Mouse (Mus musculus) intestine, embryonic 15.5 days (tissue): ENCODE data around the gene Trim25. TPM values are rescaled to one million over a fixed set of nuclear protein-coding genes. Genes with fewer than 3 reads are reported as not detected.
"Not testable (repeated sequence)": the region's sequence is repeated elsewhere in the genome, so short reads cannot be mapped to it uniquely, and the experiment has no call there.

Source experiments
- ATAC-seq: fragments of 200-750 bp; cut with Nextera tagmentation; 2 replicates; pipeline ENCODE4 v1.8.0; 2017; ENCODE audit warnings: moderate TSS enrichment, moderate library complexity
- H3K27ac ChIP-seq: fragments of 300-500 bp; sonication (generic); 2 replicates; pipeline ENCODE4 v1.5.1; 2015; ENCODE audit warnings: mild to moderate bottlenecking, inconsistent platforms
- H3K27me3 ChIP-seq: fragments of 300-500 bp; sonication (generic); replicated peaks from 2 replicates; pipeline ENCODE4 v1.6.1; 2015; ENCODE audit warnings: inconsistent platforms
- H3K36me3 ChIP-seq: fragments of 300-500 bp; sonication (generic); 2 replicates; pipeline ENCODE4 v1.6.1; 2015; ENCODE audit warnings: inconsistent platforms
- H3K4me1 ChIP-seq: fragments of 300-500 bp; sonication (generic); replicated peaks from 2 replicates; pipeline ENCODE4 v1.6.1; 2015; ENCODE audit warnings: inconsistent platforms
- H3K4me2 ChIP-seq: fragments of 300-500 bp; sonication (generic); replicated peaks from 2 replicates; pipeline ENCODE4 v1.6.1; 2015; ENCODE audit warnings: mild to moderate bottlenecking, inconsistent platforms
- H3K4me3 ChIP-seq: fragments of 300-500 bp; sonication (generic); replicated peaks from 2 replicates; pipeline ENCODE4 v1.5.1; 2015; ENCODE audit warnings: inconsistent platforms
- H3K9ac ChIP-seq: fragments of 300-500 bp; sonication (generic); 2 replicates; pipeline ENCODE4 v1.6.1; 2015; ENCODE audit warnings: inconsistent platforms
- H3K9me3 ChIP-seq: fragments of 300-500 bp; sonication (generic); 2 replicates; pipeline ENCODE4 v1.6.1; 2016; ENCODE audit warnings: inconsistent platforms
- WGBS: fragments of 180-500 bp; shearing (Covaris S2); methylation state at CpG from one replicate; pipeline ENCODE4 v1.1.7; 2015; 5-methylcytosine and 5-hydroxymethylcytosine counted together
- polyA plus RNA-seq: library from polyadenylated mRNA; unstranded; fragments of >200 nt; fragmentation: Nextera tagmentation; extraction: Ambion mirVana; gene quantifications from 2 replicates; pipeline ENCODE4 v1.2.1, GENCODE M21; 2015

Trim25 gene
- polyA plus RNA-seq, 1 experiment from 2014 or later = 29.0 TPM

- not testable (repeated sequence) for H3K36me3 ChIP-seq, H3K27me3 ChIP-seq, H3K27ac ChIP-seq, ATAC-seq, H3K4me3 ChIP-seq, H3K9me3 ChIP-seq, H3K9ac ChIP-seq, H3K4me2 ChIP-seq
- WGBS = 88% methylated on average over 5 of the region's 5 CpGs
- peaks cover 15% of the 10 kb centered on the region for H3K4me1 ChIP-seq
These were observed 1.8 kb upstream of the Trim25 start for GRCm38 (mm10) chr11:88997343-88997742.

DNA sequence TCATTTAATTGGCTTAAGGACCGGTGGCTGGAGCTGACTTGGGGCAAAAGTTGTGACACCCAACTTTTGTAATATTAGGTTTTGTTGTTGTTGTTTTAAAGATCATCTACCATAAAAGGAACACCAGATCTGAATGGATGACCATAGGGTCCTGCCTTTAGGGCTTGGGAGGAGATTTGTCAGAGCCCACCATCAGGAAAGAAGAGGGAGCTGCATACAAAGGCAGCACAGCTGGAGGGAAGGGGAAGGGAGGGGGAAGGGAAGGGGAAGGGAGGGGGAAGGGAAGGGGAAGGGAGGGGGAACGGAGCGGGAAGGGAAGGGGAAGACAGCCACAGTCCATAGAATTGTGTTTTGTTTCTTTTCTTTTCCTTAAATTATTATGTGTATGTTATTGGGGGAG lies 770 bp upstream of the Trim25 start:
- no peaks in the 10 kb centered on the region for H3K36me3 ChIP-seq
- no peak for ATAC-seq
- no peaks in the 10 kb centered on the region for H3K9me3 ChIP-seq
- no peak overlapping the region for H3K9ac ChIP-seq
- H3K27ac ChIP-seq = no peak overlapping the region
- H3K4me2 ChIP-seq = no peak overlapping the region
- no peak overlapping the region for H3K4me3 ChIP-seq
- peaks cover 22% of the 10 kb centered on the region for H3K4me1 ChIP-seq
- H3K27me3 ChIP-seq = no peaks in the 10 kb centered on the region
- 63% methylated on average over 1 of the region's 3 CpGs for WGBS

GRCm38 (mm10) chr11:88999723-89000526 lies 749 bp downstream of the Trim25 start:
- no peaks in the 10 kb centered on the region for H3K27me3 ChIP-seq
- WGBS = 18% methylated on average over 33 of the region's 33 CpGs
- H3K36me3 ChIP-seq = no peaks in the 10 kb centered on the region
- peak; percentile 39 for ATAC-seq
- H3K9me3 ChIP-seq = no peaks in the 10 kb centered on the region
- peak overlapping the region; percentile 66 for H3K4me3 ChIP-seq
- H3K27ac ChIP-seq = peak overlapping the region; percentile 76
- H3K4me1 ChIP-seq = peaks cover 22% of the 10 kb centered on the region
- H3K9ac ChIP-seq = peak overlapping the region; percentile 78
- peak overlapping the region; percentile 76 for H3K4me2 ChIP-seq

- peak overlapping the region; percentile 76 for H3K4me2 ChIP-seq
- no peaks in the 10 kb centered on the region for H3K27me3 ChIP-seq
- ATAC-seq = no peak
- peak overlapping the region; percentile 78 for H3K9ac ChIP-seq
- peak overlapping the region; percentile 76; the same call in 1 of the 2 replicates for H3K27ac ChIP-seq
- peaks cover 22% of the 10 kb centered on the region for H3K4me1 ChIP-seq
- peak overlapping the region; percentile 66 for H3K4me3 ChIP-seq
- H3K9me3 ChIP-seq = no peaks in the 10 kb centered on the region
- H3K36me3 ChIP-seq = no peaks in the 10 kb centered on the region
These were observed 1.3 kb downstream of the Trim25 start for GRCm38 (mm10) chr11:89000527-89000819.

DNA sequence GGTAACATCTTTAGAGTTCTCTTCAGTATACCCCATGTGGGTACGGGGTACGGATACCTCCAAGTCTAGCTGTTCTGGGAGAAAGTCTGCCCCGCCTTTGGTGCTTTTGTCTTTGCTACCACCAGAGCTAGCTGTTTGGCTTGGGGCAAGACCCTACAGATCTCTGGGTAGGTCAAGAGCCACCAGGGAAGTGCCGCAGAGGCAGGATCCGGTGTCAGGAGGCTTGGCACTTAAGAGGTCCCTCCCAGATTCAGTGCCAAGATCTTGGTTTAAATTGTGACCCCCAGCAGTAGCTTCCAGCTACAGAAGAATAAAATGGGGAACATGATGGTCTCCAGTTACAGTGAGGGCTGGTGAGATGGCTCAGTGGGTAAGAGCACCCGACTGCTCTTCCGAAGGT lies 2.4 kb downstream of the Trim25 start:
- Histone ChIP-seq H3K4me2 (peak overlapping the region; percentile 76), H3K9me3 (no peaks in the 10 kb centered on the region), H3K4me3 (peak overlapping the region; percentile 7; the same call in 1 of the 2 replicates), H3K9ac (no peak overlapping the region), H3K27me3 (no peaks in the 10 kb centered on the region), H3K4me1 (peaks cover 14% of the 10 kb centered on the region), H3K27ac (no peak overlapping the region), H3K36me3 (0 out of 2 replicates have a peak, but pooled peaks cover 2% of the 10 kb centered on the region)
- WGBS = 93% methylated on average over 7 of the region's 7 CpGs
- no peak for ATAC-seq

- 77% methylated on average over 5 of the region's 5 CpGs for WGBS
- Histone ChIP-seq H3K9ac (no peak overlapping the region), H3K4me3 (no peak overlapping the region), H3K27ac (no peak overlapping the region), H3K4me1 (peaks cover 14% of the 10 kb centered on the region), H3K4me2 (peak overlapping the region; percentile 44; the same call in 1 of the 2 replicates), H3K9me3 (no peaks in the 10 kb centered on the region), H3K27me3 (no peaks in the 10 kb centered on the region), H3K36me3 (0 out of 2 replicates have a peak, but pooled peaks cover 3% of the 10 kb centered on the region)
- ATAC-seq = no peak
These were observed 2.9 kb downstream of the Trim25 start for GRCm38 (mm10) chr11:89002068-89002467.

DNA sequence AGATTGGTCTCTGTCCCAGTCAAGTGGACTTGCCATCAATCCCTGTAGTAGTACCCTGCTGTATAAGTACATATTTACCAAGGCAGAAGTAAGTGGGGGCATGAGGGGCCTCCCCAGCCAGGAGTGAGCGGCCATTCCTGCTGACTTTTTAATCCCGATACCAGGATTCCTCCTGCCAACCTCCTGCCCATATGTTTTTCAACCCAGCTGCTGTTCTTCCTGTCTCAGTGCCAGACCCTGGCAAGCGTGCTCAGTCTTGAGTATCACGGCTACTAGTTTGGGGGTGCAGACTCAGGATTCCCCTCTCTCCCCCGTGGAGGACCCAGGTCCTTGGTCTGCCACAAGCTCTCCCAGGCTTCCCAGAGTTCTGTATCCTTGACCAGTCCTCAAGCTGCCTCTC lies 3.4 kb downstream of the Trim25 start:
- Histone ChIP-seq H3K27ac (no peak overlapping the region), H3K27me3 (no peaks in the 10 kb centered on the region), H3K4me2 (peak overlapping the region; percentile 44), H3K4me3 (peak overlapping the region; percentile 12; the same call in 1 of the 2 replicates), H3K9ac (no peak overlapping the region), H3K4me1 (peaks cover 14% of the 10 kb centered on the region), H3K9me3 (no peaks in the 10 kb centered on the region), H3K36me3 (0 out of 2 replicates have a peak, but pooled peaks cover 7% of the 10 kb centered on the region)
- no peak for ATAC-seq
- 71% methylated on average over 5 of the region's 5 CpGs for WGBS

- WGBS = 34% methylated on average over 6 of the region's 6 CpGs
- Histone ChIP-seq H3K4me2 (peak overlapping the region; percentile 44), H3K9ac (no peak overlapping the region), H3K27me3 (no peaks in the 10 kb centered on the region), H3K9me3 (no peaks in the 10 kb centered on the region), H3K36me3 (0 out of 2 replicates have a peak, but pooled peaks cover 7% of the 10 kb centered on the region), H3K27ac (no peak overlapping the region), H3K4me3 (peak overlapping the region; percentile 12; the same call in 1 of the 2 replicates), H3K4me1 (peaks cover 14% of the 10 kb centered on the region)
- ATAC-seq = no peak
These were observed 3.9 kb downstream of the Trim25 start for GRCm38 (mm10) chr11:89003078-89003477.

DNA sequence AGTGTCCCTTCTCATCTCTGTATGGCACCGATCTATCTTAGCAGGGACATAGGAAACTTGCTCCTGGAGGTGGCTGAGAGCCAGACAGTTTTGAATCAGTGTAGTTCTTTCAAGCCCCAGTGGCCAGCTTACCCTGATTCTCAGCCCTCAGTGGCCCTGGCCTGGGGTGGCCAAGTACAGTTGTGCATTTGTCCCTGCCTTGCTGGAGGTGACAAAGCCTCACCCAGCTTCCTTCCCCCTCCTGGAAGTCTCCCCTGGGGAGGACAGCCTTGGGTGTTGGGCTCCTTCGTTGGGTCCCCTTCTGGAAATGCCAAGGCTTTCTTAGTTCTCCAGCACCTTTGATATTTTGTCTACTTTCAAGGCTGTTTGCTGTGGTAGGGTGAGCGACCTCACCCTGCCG lies 4.5 kb downstream of the Trim25 start:
- no peak for ATAC-seq
- no peak overlapping the region for H3K9ac ChIP-seq
- 0 out of 2 replicates have a peak, but pooled peaks cover 7% of the 10 kb centered on the region for H3K36me3 ChIP-seq
- no peaks in the 10 kb centered on the region for H3K9me3 ChIP-seq
- WGBS = 71% methylated on average over 4 of the region's 4 CpGs
- peaks cover 14% of the 10 kb centered on the region for H3K4me1 ChIP-seq
- no peak overlapping the region for H3K4me3 ChIP-seq
- H3K27ac ChIP-seq = no peak overlapping the region
- peak overlapping the region; percentile 44; the same call in 1 of the 2 replicates for H3K4me2 ChIP-seq
- H3K27me3 ChIP-seq = no peaks in the 10 kb centered on the region

- no peak for ATAC-seq
- H3K4me3 ChIP-seq = no peak overlapping the region
- H3K4me2 ChIP-seq = no peak overlapping the region
- no peaks in the 10 kb centered on the region for H3K9me3 ChIP-seq
- no peak overlapping the region for H3K27ac ChIP-seq
- no peaks in the 10 kb centered on the region for H3K27me3 ChIP-seq
- WGBS = 71% methylated on average over 5 of the region's 5 CpGs
- no peak overlapping the region for H3K9ac ChIP-seq
- H3K36me3 ChIP-seq = 0 out of 2 replicates have a peak, but pooled peaks cover 7% of the 10 kb centered on the region
- peaks cover 14% of the 10 kb centered on the region for H3K4me1 ChIP-seq
These were observed 6.3 kb downstream of the Trim25 start for GRCm38 (mm10) chr11:89005473-89005872.

DNA sequence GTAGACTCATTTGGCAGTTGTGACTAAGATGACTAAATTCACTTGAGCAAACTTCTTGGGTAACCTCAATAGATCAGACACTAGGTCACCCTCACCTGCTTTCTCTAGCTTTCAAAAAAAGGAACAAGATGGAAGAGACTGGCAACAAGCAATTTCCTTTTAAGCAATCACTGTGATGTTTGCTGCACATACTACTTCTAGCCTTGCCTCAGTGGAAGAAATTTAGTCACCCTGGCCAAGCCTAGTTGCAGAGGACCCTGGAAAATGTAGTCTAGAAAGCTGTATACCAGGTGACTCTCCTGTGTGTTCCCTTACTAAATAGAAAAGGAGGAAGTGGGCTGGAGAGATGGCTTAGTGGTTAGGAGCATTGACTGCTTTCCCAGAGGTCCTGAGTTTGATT lies 7.2 kb downstream of the Trim25 start:
- H3K36me3 ChIP-seq = peaks cover 13% of the 10 kb centered on the region
- no peak overlapping the region for H3K4me3 ChIP-seq
- H3K9me3 ChIP-seq = no peaks in the 10 kb centered on the region
- no peak overlapping the region for H3K4me2 ChIP-seq
- ATAC-seq = no peak
- no peak overlapping the region for H3K9ac ChIP-seq
- peaks cover 13% of the 10 kb centered on the region for H3K4me1 ChIP-seq
- no peaks in the 10 kb centered on the region for H3K27me3 ChIP-seq
- no peak overlapping the region for H3K27ac ChIP-seq

DNA sequence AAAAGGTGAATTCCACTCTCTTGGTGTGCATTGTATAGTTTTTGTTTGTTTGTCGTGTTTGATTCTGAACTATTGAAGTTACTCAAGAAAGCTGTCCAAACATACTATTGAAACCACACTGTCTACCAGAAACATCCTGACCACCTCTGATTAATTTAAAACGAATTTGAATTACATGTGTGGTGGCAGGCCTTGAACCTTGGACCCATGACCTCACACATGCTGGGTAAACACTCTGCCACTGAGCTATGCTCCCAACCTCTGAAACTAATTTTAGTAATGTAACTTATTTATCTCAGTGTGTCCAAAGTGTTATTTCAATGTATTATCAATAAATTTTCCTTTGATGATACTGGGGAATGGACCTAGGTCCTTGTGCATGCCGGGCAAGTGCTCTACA lies 8.4 kb downstream of the Trim25 start:
- Histone ChIP-seq H3K27ac (no peak overlapping the region), H3K36me3 (peaks cover 22% of the 10 kb centered on the region), H3K27me3 (no peaks in the 10 kb centered on the region), H3K4me1 (peaks cover 5% of the 10 kb centered on the region), H3K9me3 (no peaks in the 10 kb centered on the region), H3K4me3 (no peak overlapping the region), H3K9ac (no peak overlapping the region), H3K4me2 (no peak overlapping the region)
- 77% methylated on average over 3 of the region's 3 CpGs for WGBS
- no peak for ATAC-seq

DNA sequence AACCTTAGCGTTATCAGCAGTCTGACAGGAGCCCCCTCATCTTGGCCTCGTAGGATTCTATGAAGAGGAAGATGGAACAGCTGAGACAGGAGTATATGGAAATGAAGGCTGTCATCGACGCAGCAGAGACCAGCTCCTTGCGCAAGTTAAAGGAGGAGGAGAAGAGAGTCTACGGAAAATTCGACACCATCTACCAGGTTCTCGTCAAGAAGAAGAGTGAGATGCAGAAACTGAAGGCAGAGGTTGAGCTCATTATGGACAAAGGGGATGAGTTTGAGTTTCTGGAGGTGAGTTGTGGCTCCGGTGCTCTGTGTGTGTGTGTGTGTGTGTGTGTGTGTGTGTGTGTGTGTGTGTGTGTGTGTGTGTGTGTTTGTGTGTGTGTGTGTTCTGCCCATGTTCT lies 9.9 kb downstream of the Trim25 start:
- no peaks in the 10 kb centered on the region for H3K4me1 ChIP-seq
- no peak overlapping the region for H3K4me3 ChIP-seq
- H3K9ac ChIP-seq = no peak overlapping the region
- H3K4me2 ChIP-seq = no peak overlapping the region
- no peak for ATAC-seq
- 84% methylated on average over 9 of the region's 9 CpGs for WGBS
- H3K27me3 ChIP-seq = no peaks in the 10 kb centered on the region
- H3K27ac ChIP-seq = no peak overlapping the region
- peaks cover 29% of the 10 kb centered on the region for H3K36me3 ChIP-seq
- H3K9me3 ChIP-seq = no peaks in the 10 kb centered on the region
